Mouse (Mus musculus) liver, adult 2 months (tissue): Measurements from ENCODE around the gene Lamtor1. TPM values are rescaled to one million over a fixed set of nuclear protein-coding genes. Genes with fewer than 3 reads are reported as not detected.
"Not testable (repeated sequence)": the region's sequence is repeated elsewhere in the genome, so short reads cannot be mapped to it uniquely, and the experiment has no call there.

Experiments
- DNase-seq: peaks from one replicate; pipeline ENCODE4 v3.0.0-alpha.2; 2011; ENCODE audit warnings: low read depth, low spot score; ENCODE audit errors: extremely low read depth
- H3K27ac ChIP-seq: fragments of 200-500 bp; replicated peaks from 2 replicates; pipeline ENCODE4 v1.5.1; 2012; ENCODE audit warnings: low read depth, mild to moderate bottlenecking, control low read depth, inconsistent platforms, low read length; ENCODE audit not compliant: insufficient read depth
- H3K27me3 ChIP-seq: fragments of 200-500 bp; 2 replicates; pipeline ENCODE4 v1.6.1; 2012; ENCODE audit warnings: mild to moderate bottlenecking, moderate library complexity, low read length, inconsistent platforms; ENCODE audit not compliant: control insufficient read depth, insufficient read depth
- H3K36me3 ChIP-seq: fragments of 200-500 bp; 2 replicates; pipeline ENCODE4 v1.6.1; 2012; ENCODE audit warnings: low read length, inconsistent platforms; ENCODE audit not compliant: control insufficient read depth, insufficient read depth
- H3K4me1 ChIP-seq: fragments of 200-500 bp; 2 replicates; pipeline ENCODE4 v1.6.1; 2011; ENCODE audit warnings: low read length; ENCODE audit not compliant: control insufficient read depth, insufficient read depth
- H3K4me3 ChIP-seq: fragments of 200-500 bp; 2 replicates; pipeline ENCODE4 v1.5.1; 2011; ENCODE audit warnings: low read depth, mild to moderate bottlenecking, control low read depth, low read length, moderate library complexity; ENCODE audit not compliant: insufficient read depth
- H3K79me2 ChIP-seq: fragments of 200-500 bp; 2 replicates; pipeline ENCODE4 v1.6.1; 2012; ENCODE audit warnings: inconsistent platforms, mild to moderate bottlenecking, low read length, moderate library complexity; ENCODE audit not compliant: control insufficient read depth, insufficient read depth
- H3K9ac ChIP-seq: fragments of 200-500 bp; 2 replicates; pipeline ENCODE4 v1.6.1; 2012; ENCODE audit warnings: low read depth, mild to moderate bottlenecking, control low read depth, inconsistent platforms, low read length
- CTCF ChIP-seq: fragments of 200-500 bp; IDR thresholded peaks from 2 replicates; pipeline ENCODE4 v1.5.1; 2011; ENCODE audit warnings: low read depth, low read length, control low read depth
- POLR2A ChIP-seq: fragments of 200-500 bp; IDR thresholded peaks from 2 replicates; pipeline ENCODE4 v1.6.1; 2011; ENCODE audit warnings: low read length, control low read depth; ENCODE audit not compliant: insufficient read depth; ENCODE audit errors: extremely low read depth
- WGBS: fragments of 180-500 bp; shearing (Covaris S2); methylation state at CpG from one replicate; pipeline ENCODE4 v1.1.7; 2018; 5-methylcytosine and 5-hydroxymethylcytosine counted together
- polyA plus RNA-seq: library from polyadenylated mRNA; depleted of rRNA; stranded (reverse); fragments of >200 nt; gene quantifications from 2 replicates; pipeline ENCODE4 v1.2.3, GENCODE M21; 2012
- total RNA-seq: library from RNA; depleted of rRNA; stranded (reverse); fragments of >200 nt; gene quantifications from 2 replicates; pipeline ENCODE4 v1.2.3, GENCODE M21; 2014

The Lamtor1 gene
- total and polyA plus RNA-seq, 2 experiments, result 64.1 to 171 TPM

- Histone ChIP-seq H3K9ac (no peak overlapping the region), H3K4me1 (peaks cover 6% of the 10 kb centered on the region), H3K27ac (no peak overlapping the region), H3K36me3 (no peaks in the 10 kb centered on the region), H3K4me3 (no peak overlapping the region), H3K27me3 (no peaks in the 10 kb centered on the region), H3K79me2 (peaks cover 35% of the 10 kb centered on the region; the same call in 1 of the 2 replicates)
- whole genome bisulfite sequencing, result 92% methylated on average over 4 of the region's 4 CpGs
- TF ChIP-seq CTCF, result no peak
- no peak for TF ChIP-seq POLR2A
- no peak for DNase-seq
Measured at GRCm38 (mm10) chr7:101935957-101936356, 30.3 kb downstream of the Lamtor1 start.

DNA sequence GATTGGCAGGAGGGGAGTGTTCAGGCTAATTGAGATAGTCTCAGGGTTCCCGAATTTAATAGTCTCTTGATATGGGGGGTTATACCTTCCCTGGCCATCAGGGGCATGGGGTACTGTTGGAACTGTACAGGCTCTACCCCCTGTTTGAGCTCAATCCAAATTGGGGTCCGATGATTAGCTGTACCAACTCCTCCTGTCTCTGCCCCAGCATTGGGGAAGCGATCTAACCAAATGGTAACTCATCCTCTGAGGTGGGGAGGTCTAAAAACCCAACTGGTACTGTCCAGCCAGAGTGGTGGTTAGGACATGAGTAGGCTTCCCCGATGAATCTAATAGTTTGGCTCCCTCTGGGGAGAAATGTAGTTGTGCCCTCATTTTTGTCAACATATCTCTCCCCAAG, 31.3 kb downstream of the Lamtor1 start:
- DNase-seq, result no peak
- Histone ChIP-seq H3K4me3 (no peak overlapping the region), H3K27ac (no peak overlapping the region), H3K27me3 (no peaks in the 10 kb centered on the region), H3K36me3 (no peaks in the 10 kb centered on the region), H3K9ac (no peak overlapping the region), H3K4me1 (peaks cover 6% of the 10 kb centered on the region), H3K79me2 (peaks cover 35% of the 10 kb centered on the region; the same call in 1 of the 2 replicates)
- 94% methylated on average over 4 of the region's 4 CpGs for WGBS
- TF ChIP-seq CTCF, result no peak
- no peak for TF ChIP-seq POLR2A

DNA sequence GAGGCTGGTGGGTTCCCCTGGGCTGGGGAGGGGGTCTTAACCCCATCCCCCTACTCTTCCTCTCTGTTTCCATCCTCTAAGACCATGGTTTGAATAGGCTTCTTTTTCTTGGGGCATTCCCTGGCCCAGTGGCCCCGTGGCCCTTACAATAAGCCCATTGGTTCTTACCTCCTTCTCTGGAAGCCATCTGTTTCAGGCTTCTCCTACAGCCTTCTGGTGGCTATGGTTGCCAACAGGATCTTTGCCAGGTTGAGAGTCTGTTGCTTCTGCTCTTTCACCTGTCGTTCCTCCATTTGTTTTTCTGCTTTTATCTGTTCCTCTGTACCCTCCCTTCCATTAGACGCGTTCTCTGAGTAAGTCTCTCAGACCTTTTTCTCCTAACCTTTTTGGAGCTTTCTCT, 31.9 kb downstream of the Lamtor1 start:
- Histone ChIP-seq H3K4me1 (peaks cover 5% of the 10 kb centered on the region), H3K27me3 (no peaks in the 10 kb centered on the region), H3K27ac (no peak overlapping the region), H3K4me3 (no peak overlapping the region), H3K36me3 (no peaks in the 10 kb centered on the region), H3K9ac (no peak overlapping the region), H3K79me2 (peaks cover 35% of the 10 kb centered on the region; the same call in 1 of the 2 replicates)
- TF ChIP-seq POLR2A (no peak), CTCF (no peak)
- WGBS, result 69% methylated on average over 4 of the region's 4 CpGs
- DNase-seq, result no peak

DNA sequence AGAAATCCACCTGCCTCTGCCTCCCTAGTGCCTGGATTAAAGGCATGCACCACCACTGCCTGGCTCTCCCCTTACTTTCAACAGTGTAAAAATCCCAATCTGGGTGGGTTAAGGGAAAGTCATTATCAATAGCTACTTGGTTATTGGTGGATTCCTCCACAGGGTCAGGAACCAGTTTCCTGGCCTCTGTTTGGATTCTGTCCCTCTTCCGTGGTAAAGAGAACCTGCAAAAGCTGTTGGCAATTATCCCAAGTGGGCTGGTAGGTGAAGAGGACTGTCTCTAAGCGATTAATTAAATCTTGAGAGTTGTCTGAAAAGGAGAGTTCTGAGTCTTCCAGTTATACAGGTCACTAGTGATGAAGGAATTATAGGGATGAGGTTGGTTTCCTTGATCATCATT, 32.6 kb downstream of the Lamtor1 start:
- no peaks in the 10 kb centered on the region for H3K27me3 ChIP-seq
- TF ChIP-seq CTCF (no peak), POLR2A (no peak)
- H3K9ac ChIP-seq, result no peak overlapping the region
- no peaks in the 10 kb centered on the region for H3K36me3 ChIP-seq
- no peak for DNase-seq
- 60% methylated on average over 2 of the region's 2 CpGs for WGBS
- H3K27ac ChIP-seq, result no peak overlapping the region
- H3K4me3 ChIP-seq, result no peak overlapping the region
- H3K79me2 ChIP-seq, result peaks cover 35% of the 10 kb centered on the region; the same call in 1 of the 2 replicates
- H3K4me1 ChIP-seq, result peaks cover 2% of the 10 kb centered on the region

- no peak overlapping the region for H3K4me3 ChIP-seq
- WGBS, result 44% methylated on average over 4 of the region's 4 CpGs
- no peaks in the 10 kb centered on the region for H3K36me3 ChIP-seq
- peak; percentile 56 for DNase-seq
- TF ChIP-seq CTCF (no peak), POLR2A (no peak)
- H3K9ac ChIP-seq, result no peak overlapping the region
- no peaks in the 10 kb centered on the region; the same call in 1 of the 2 replicates for H3K4me1 ChIP-seq
- no peak overlapping the region for H3K27ac ChIP-seq
- no peaks in the 10 kb centered on the region for H3K27me3 ChIP-seq
- H3K79me2 ChIP-seq, result peaks cover 31% of the 10 kb centered on the region; the same call in 1 of the 2 replicates
Measured at GRCm38 (mm10) chr7:101939758-101940157, 34.1 kb downstream of the Lamtor1 start.

- not testable (repeated sequence) for DNase-seq, H3K4me1 ChIP-seq, H3K4me3 ChIP-seq, H3K9ac ChIP-seq, H3K27me3 ChIP-seq, H3K36me3 ChIP-seq, H3K27ac ChIP-seq
- peaks cover 22% of the 10 kb centered on the region; the same call in 1 of the 2 replicates for H3K79me2 ChIP-seq
- 81% methylated on average over 5 of the region's 5 CpGs for WGBS
Measured at GRCm38 (mm10) chr7:101949008-101949407, 43.3 kb downstream of the Lamtor1 start.
